Mouse (Mus musculus): ENCODE results near the gene Shc4. TPM values are rescaled to one million over a fixed set of nuclear protein-coding genes. Genes with fewer than 3 reads are reported as not detected.

The Shc4 gene
- polyA plus RNA-seq, 1 experiment, result 0.57 TPM

DNA sequence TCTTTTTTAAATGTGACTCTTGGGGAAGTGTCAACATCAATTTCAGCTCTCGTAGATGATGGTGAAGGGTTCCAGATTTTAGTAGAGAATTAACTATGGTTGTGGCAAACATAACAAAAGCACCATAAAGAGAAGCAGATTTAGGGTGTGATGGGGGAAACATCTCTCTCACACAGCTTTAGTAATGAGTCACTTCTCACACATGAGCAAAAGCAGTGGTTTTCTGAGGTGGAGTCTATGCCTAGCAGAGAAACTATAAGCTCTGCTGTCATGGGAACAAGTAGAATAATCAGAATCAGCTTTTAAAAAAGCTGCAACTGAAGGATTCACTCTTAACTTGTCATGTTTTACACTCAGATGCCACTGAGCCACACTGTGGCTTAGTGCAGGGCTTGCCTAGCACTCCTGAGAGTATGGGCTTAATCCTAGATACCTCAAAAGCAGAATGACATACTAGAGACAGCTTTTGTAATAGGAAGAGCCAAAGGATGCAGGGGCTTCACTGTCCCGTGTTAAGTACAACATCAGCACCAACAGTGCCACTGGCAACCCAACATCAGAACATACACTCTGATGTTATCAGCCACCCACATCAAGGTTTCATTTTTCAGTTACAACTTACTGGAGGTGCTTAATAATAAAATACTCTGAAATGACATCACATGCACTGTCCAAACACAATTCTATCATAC lies 11.5 kb upstream of the Shc4 start:
- TF ChIP-seq POLR2A (IDR thresholded peaks at IDR 0.05; ENCODE audit: control insufficient read depth, extremely low read depth, insufficient read depth, low read length, poor library complexity) (no peak), CTCF (IDR thresholded peaks at IDR 0.05; ENCODE audit: borderline replicate concordance, control insufficient read depth, extremely low read depth, insufficient read depth, low read length, poor library complexity) (no peak)
- Histone ChIP-seq H3K4me3 (ENCODE audit: control insufficient read depth, insufficient read depth, low read length) (no peak overlapping the region), H3K27ac (ENCODE audit: control insufficient read depth, insufficient read depth, low read length) (no peak overlapping the region), H3K27me3 (ENCODE audit: control insufficient read depth, insufficient read depth, low read length) (no peaks in the 10 kb centered on the region), H3K4me1 (replicated peaks; ENCODE audit: control insufficient read depth, insufficient read depth, low read length) (peaks cover 24% of the 10 kb centered on the region), H3K36me3 (ENCODE audit: control insufficient read depth, insufficient read depth, low read length) (peaks cover 13% of the 10 kb centered on the region)
- DNase-seq, result peak; percentile 10
- WGBS, result 31% methylated on average over 2 of the region's 2 CpGs

DNA sequence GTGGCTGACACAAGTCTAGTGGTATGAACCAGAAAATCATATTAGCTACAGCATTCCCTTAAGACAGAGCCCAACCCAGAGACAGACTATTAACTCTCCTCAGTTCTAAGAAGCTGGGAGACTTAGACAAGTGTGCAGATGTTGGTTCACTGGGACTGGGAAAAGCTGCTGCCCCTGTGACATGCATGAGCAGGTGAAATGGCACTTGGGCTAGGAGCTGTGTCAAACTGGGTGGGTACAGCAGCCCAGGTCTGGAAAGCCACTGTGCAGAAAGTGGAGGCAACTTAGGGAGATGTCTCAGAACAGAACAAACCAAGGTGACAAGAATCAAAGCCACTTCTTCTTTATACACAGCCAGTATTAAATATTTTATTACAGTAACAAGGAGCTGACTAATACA lies 10.8 kb upstream of the Shc4 start:
- no peak for TF ChIP-seq POLR2A (IDR thresholded peaks at IDR 0.05; ENCODE audit: control insufficient read depth, extremely low read depth, insufficient read depth, low read length, poor library complexity)
- TF ChIP-seq CTCF (IDR thresholded peaks at IDR 0.05; ENCODE audit: borderline replicate concordance, control insufficient read depth, extremely low read depth, insufficient read depth, low read length, poor library complexity), result no peak
- DNase-seq, result no peak
- peaks cover 6% of the 10 kb centered on the region for H3K36me3 ChIP-seq (ENCODE audit: control insufficient read depth, insufficient read depth, low read length)
- peaks cover 24% of the 10 kb centered on the region for H3K4me1 ChIP-seq (replicated peaks; ENCODE audit: control insufficient read depth, insufficient read depth, low read length)
- no peaks in the 10 kb centered on the region for H3K27me3 ChIP-seq (ENCODE audit: control insufficient read depth, insufficient read depth, low read length)
- H3K27ac ChIP-seq (ENCODE audit: control insufficient read depth, insufficient read depth, low read length), result no peak overlapping the region
- H3K4me3 ChIP-seq (ENCODE audit: control insufficient read depth, insufficient read depth, low read length), result no peak overlapping the region

DNA sequence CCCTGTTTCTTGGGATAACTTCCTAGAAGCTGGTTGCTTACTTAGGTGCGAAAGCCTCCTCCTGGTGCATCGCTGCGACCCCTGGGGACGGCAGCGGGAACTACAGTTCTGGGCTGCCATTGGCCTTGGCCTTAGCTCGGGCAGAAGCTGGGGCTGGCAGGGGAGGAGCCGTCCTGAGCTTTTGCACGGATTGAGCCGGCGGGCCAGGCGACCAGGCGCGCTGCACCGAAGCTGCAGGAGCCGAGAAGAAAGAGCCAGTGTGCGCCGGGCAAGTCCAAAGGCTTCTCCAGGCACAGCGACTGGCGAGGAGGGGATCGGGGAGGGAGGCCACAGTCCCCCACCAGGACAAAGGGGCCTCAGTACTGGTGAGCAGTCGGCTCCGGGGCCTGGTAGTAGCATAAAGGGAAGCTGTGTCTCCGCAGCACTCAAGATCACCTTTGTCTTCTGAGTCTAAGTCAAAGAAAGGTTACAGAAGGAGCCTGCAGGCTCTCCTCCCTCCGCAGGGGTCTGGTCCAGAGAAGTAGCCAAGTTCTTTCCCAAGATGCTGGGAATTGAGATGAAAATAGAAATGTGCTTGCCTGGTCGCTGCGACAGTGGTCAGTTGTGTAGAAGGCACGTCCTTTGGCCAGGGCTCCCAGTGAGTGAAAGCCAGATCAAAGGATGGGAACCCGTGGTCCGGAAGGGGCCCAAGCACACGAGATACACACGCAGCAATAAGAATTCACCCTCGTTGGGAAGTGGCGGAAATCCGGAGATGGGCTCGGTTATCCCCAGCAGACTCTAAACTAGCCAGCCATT lies 8.0 kb upstream of the Shc4 start:
- WGBS, result 33% methylated on average over 35 of the region's 35 CpGs
- TF ChIP-seq CTCF (IDR thresholded peaks at IDR 0.05; ENCODE audit: borderline replicate concordance, control insufficient read depth, extremely low read depth, insufficient read depth, low read length, poor library complexity) (peak; percentile 95), POLR2A (IDR thresholded peaks at IDR 0.05; ENCODE audit: control insufficient read depth, extremely low read depth, insufficient read depth, low read length, poor library complexity) (no peak)
- Histone ChIP-seq H3K27ac (ENCODE audit: control insufficient read depth, insufficient read depth, low read length) (no peak overlapping the region), H3K36me3 (ENCODE audit: control insufficient read depth, insufficient read depth, low read length) (no peaks in the 10 kb centered on the region), H3K4me3 (ENCODE audit: control insufficient read depth, insufficient read depth, low read length) (peak overlapping the region; percentile 19), H3K27me3 (ENCODE audit: control insufficient read depth, insufficient read depth, low read length) (no peaks in the 10 kb centered on the region), H3K4me1 (replicated peaks; ENCODE audit: control insufficient read depth, insufficient read depth, low read length) (peaks cover 20% of the 10 kb centered on the region)
- DNase-seq, result peak; percentile 92

DNA sequence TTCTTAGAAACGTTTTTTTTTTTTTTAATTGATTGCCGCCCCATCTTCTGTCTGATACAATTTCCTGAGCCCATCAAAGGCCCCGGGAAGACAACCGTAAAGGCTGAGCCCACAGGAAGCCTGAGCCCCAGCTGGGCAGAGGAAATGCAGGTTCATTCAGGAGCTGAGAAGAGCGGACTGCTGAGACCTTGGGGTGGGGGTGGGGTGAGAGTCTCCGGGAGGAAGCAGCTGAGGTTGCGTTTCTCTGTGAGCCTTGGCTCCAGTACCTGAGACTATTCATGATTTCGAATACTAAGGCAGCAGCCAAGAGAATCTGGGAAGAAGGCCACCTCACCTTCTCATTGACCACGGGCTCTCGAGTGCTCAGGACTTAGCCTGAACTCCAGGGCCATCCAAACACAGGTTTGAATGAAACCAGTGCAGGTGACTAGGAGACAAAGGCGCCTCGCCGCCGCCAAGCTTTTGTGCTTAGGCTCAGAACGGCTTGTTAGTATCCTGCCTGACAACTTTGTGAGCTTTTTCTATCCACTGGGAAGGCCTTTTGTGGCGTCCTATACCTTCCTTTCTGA lies 682 bp upstream of the Shc4 start:
- 8% methylated on average over 16 of the region's 16 CpGs for WGBS
- H3K27me3 ChIP-seq (ENCODE audit: control insufficient read depth, insufficient read depth, low read length), result no peaks in the 10 kb centered on the region
- peak; percentile 50 for DNase-seq
- H3K36me3 ChIP-seq (ENCODE audit: control insufficient read depth, insufficient read depth, low read length), result no peaks in the 10 kb centered on the region
- H3K4me1 ChIP-seq (replicated peaks; ENCODE audit: control insufficient read depth, insufficient read depth, low read length), result peaks cover 18% of the 10 kb centered on the region
- TF ChIP-seq POLR2A (IDR thresholded peaks at IDR 0.05; ENCODE audit: control insufficient read depth, extremely low read depth, insufficient read depth, low read length, poor library complexity), result no peak
- TF ChIP-seq CTCF (IDR thresholded peaks at IDR 0.05; ENCODE audit: borderline replicate concordance, control insufficient read depth, extremely low read depth, insufficient read depth, low read length, poor library complexity), result no peak
- H3K27ac ChIP-seq (ENCODE audit: control insufficient read depth, insufficient read depth, low read length), result no peak overlapping the region
- H3K4me3 ChIP-seq (ENCODE audit: control insufficient read depth, insufficient read depth, low read length), result no peak overlapping the region

DNA sequence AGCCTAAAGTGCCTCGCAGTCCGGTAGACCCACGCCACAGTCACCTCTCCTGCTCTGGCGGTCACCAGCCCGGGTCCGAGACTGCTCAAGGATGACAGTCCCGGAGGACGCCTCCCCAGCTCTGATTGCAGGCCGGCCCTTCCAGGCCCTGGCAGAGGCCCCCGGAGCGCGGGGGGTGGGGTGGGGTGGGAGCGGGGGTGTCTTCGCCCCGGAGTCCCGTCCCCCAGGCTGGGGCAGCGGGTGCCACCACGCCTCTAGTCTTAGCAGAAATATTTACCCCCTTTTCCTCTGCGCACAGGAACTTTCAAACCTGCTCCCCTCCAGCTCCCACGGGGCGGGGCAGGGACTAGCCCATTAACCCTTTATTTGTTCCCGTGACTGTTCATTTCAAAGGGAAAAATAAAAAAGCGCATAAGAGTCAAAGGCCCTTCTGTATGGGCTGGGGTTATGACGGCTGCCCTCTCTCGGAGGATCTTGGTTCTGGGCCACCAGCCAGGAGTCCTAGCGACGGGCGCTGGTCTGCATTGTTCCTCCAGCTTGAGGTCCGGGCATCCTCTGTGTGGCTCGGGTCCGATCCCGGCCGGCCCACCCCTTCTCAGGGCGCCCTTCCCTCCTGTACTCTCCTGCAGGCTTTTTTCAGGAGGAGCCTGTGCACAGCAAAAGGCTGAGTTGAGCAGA lies 401 bp downstream of the Shc4 start:
- under 1% methylated on average over 34 of the region's 34 CpGs for WGBS
- H3K4me3 ChIP-seq (ENCODE audit: control insufficient read depth, insufficient read depth, low read length), result peak overlapping the region; percentile 32
- peak; percentile 31 for DNase-seq

DNA sequence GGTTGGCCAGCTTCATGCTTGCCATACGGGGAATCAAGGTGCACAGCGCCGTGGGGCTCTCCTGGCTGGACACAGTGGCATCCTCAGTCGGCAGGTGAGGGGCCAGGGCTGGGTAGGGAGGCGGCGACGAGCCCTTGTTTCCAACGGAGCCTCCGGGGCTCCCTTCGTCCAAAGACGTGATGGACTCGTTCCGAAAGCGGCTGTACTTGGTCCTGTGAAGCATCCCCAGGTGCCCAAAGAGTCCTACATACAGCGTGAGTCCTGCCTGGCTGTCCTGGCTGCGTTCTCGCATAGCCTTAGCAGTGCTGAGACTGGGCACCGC lies 901 bp downstream of the Shc4 start:
- Histone ChIP-seq H3K27me3 (ENCODE audit: control insufficient read depth, insufficient read depth, low read length) (no peaks in the 10 kb centered on the region), H3K36me3 (ENCODE audit: control insufficient read depth, insufficient read depth, low read length) (no peaks in the 10 kb centered on the region), H3K4me3 (ENCODE audit: control insufficient read depth, insufficient read depth, low read length) (no peak overlapping the region), H3K4me1 (replicated peaks; ENCODE audit: control insufficient read depth, insufficient read depth, low read length) (peaks cover 18% of the 10 kb centered on the region), H3K27ac (ENCODE audit: control insufficient read depth, insufficient read depth, low read length) (no peak overlapping the region)
- no peak for DNase-seq
- TF ChIP-seq CTCF (IDR thresholded peaks at IDR 0.05; ENCODE audit: borderline replicate concordance, control insufficient read depth, extremely low read depth, insufficient read depth, low read length, poor library complexity) (no peak), POLR2A (IDR thresholded peaks at IDR 0.05; ENCODE audit: control insufficient read depth, extremely low read depth, insufficient read depth, low read length, poor library complexity) (no peak)
- WGBS, result 14% methylated on average over 18 of the region's 18 CpGs

More for the DNA sequence above, 401 bp downstream of the Shc4 start:
- Histone ChIP-seq H3K36me3 (ENCODE audit: control insufficient read depth, insufficient read depth, low read length) (no peaks in the 10 kb centered on the region), H3K27me3 (ENCODE audit: control insufficient read depth, insufficient read depth, low read length) (no peaks in the 10 kb centered on the region), H3K4me1 (replicated peaks; ENCODE audit: control insufficient read depth, insufficient read depth, low read length) (peaks cover 18% of the 10 kb centered on the region), H3K27ac (ENCODE audit: control insufficient read depth, insufficient read depth, low read length) (no peak overlapping the region)
- TF ChIP-seq POLR2A (IDR thresholded peaks at IDR 0.05; ENCODE audit: control insufficient read depth, extremely low read depth, insufficient read depth, low read length, poor library complexity) (no peak), CTCF (IDR thresholded peaks at IDR 0.05; ENCODE audit: borderline replicate concordance, control insufficient read depth, extremely low read depth, insufficient read depth, low read length, poor library complexity) (no peak)

Measured in thymus, adult 2 months (tissue).